Mouse (Mus musculus) regulatory T cell (primary cell): ENCODE results near the gene Gm19935.

ENCODE experiments used
- in situ Hi-C: fragments of 300-600 bp; cut with MboI, MseI; formaldehyde crosslinking; loops from one replicate; pipeline ENCODE4 v1.15.1; 2025; ENCODE audit warnings: high pct_unique_total_duplicates

Gm19935 gene

DNA sequence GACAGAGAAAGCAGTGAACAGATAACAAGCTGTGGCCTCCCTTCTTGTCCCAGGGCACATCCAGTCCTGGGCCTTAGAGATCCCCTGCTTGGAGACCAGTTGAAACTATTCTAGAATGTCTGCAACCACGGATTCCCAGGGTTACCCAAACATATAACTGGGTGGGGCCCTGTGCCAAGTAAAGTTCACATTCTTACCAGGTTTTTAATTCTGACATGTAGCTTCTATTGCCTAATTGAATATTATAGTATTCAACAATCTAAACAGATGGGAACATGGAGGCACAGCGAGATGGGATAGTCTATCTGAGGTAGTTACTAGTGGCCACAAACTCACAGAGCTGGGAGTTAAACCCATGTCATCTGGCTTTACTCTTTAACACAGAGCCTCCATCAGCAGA, at the start of gene Gm19935:
Gene Gm19935, minus strand, starts transcription at position 101 of the 400 bp plus-strand sequence.
- in situ Hi-C loops = loop anchor here (5.0 kb wide), 1 partner anchor 205 kb away; no protein-coding TSS in a partner anchor

- in situ Hi-C loops = no loop called here
Measured at GRCm38 (mm10) chr8:90862038-90862437, 44.8 kb upstream of the Gm19935 start.

GRCm38 (mm10) chr8:90861266-90861944, 44.2 kb upstream of the Gm19935 start:
- in situ Hi-C loops = no loop called here

GRCm38 (mm10) chr8:90858071-90858470, 40.9 kb upstream of the Gm19935 start:
- in situ Hi-C loops = no loop called here

DNA sequence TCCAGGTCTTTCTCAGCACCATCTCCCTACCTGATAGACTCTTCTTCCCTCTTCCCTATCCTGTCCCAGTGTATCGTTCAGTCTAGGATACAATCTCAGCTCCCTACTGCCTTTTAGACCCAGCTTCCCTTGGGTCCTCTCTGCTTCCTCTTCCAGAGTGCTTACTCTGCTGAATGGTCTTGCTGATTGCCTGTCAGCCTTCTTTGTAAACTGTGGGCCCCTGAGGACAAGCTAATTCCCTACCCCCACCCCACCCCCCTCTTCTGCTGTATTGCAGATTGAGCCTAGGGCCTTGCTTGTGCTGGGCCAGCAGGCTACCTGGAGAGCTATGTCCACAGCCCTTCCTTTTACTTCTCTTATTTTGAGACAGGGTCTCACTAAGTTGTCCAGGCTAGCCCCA, 39.8 kb upstream of the Gm19935 start:
- in situ Hi-C loops = no loop called here

DNA sequence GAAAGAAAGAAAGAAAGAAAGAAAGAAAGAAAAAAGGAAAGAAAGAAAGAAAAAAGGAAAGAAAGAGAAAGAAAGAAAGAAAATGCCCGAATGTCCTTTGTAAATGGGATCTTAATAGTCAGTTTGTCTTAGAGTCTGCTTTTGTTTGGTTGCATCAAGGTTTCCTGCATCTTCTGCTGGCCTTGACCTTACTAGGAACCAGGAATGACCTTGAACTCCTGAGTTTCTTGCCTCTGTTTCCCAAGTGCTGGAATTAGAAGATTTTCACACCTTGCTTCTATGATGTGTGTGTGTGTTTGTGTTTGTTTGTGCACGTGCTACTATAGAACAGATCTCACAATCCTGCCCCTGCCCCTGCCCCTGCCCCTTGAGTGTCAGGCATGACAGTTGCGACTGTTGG, 39.0 kb upstream of the Gm19935 start:
- in situ Hi-C loops = no loop called here

- in situ Hi-C loops = no loop called here
Measured at GRCm38 (mm10) chr8:90854671-90855161, 37.5 kb upstream of the Gm19935 start.

GRCm38 (mm10) chr8:90853971-90854670, 36.9 kb upstream of the Gm19935 start:
- in situ Hi-C loops = no loop called here

DNA sequence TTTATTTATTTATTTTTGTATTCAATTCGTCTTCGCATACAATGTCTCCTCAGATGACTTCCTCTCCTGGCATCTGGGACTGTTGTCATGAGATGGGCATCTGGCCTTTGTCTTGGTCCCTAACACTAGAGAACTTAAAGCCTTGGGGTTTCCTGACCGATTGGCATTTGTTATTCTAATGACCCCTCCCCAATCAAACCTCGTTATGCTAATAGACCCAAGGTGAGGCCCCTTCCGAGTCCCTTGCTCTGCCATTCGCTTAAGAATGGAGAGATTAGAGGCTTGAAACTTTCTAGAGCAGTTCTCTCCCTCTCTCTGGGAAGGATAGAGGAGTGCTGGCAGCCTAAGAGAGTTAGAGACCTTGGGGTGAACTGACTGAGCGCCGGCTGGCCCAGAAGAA, 34.4 kb upstream of the Gm19935 start:
- in situ Hi-C loops = no loop called here

- in situ Hi-C loops = no loop called here
Measured at GRCm38 (mm10) chr8:90849462-90850050, 32.4 kb upstream of the Gm19935 start.

DNA sequence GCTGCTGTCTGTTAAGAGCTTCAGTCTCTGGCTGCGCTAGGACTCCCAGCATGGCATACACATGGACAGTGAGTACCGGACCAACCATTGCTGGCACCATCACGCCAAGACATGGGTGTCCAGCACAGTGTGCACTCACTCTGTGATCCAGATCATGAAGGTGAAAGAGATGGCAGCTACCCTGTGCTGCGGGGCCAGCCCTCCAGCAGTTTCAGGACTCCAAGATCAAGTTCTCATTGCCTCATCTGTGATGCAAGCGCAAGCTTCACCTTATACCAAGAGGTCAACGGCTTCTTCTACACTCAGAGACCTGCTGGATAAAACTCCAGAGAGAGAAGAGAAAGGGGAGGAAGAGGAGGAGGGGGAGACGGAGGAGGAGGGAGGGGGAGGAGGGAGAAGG, 30.8 kb upstream of the Gm19935 start:
- in situ Hi-C loops = no loop called here

GRCm38 (mm10) chr8:90844179-90844967, 27.2 kb upstream of the Gm19935 start:
- in situ Hi-C loops = no loop called here

GRCm38 (mm10) chr8:90843127-90843526, 25.9 kb upstream of the Gm19935 start:
- in situ Hi-C loops = no loop called here

DNA sequence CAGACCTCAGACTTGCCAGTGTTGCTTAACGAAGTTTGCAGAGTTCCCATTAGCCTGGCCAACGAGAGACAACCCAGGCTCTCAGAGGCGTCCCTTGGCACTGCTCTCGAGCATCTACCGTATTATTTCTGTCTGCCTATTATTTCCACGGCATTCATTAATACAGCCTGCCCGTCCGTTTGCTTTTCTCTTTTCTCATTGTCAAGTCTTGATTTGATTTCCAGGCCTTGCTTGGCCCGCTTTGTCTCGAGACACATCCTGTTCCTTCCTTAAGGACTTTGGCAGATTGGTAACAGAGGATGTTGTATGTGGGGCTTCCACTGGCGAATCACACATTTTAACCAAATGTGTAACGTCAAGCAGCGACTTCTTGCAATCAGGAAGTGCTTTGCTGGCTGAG, 24.1 kb upstream of the Gm19935 start:
- in situ Hi-C loops = no loop called here

DNA sequence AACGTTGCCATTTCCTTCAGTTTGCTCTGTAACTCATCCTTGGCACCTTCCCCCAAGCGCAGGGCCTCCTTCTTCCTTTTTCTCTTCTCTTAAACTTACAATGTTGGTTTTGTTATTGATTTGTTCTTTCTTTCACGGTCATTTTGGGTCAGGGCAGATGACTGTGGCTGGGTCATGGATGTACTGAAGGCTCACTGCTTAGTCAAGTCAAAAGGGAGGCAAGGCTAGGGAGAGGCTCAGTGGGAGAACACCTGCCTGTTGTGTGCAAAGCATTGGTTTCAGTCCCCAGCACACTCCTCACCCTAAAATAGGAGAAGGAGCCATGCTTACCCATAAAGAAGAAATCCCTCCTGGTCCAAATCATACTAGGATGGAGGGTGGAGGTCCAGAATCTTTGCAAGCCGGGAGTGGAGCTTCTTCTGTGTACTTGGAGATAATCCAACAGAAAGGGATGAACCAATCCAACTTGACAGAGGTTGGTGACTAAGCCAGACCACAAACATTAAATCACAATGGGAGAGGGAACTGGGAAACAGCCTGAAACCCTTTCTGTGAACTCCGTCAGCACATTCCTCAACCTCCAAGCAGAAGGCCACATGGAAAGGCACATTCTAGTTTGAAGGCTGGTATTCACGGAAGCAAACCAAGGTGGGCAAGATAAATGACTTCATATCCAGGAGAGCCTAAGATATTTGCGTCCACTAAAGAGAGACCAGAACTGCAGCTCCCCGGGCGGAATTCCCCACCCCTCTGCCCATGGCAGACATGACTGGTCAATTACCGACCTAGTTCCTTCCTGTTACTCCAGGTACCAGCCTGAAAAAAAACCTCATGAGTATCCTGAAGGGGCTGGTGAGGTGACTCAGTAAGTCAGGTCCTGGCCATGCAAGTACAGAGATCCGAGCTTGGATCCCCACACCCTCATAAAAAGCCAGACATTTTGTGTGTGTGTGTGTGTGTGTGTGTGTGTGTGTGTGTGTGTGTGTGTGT, 22.8 kb upstream of the Gm19935 start:
- in situ Hi-C loops = loop anchor here (10.0 kb wide), 1 partner anchor 295 kb away; no protein-coding TSS in a partner anchor

DNA sequence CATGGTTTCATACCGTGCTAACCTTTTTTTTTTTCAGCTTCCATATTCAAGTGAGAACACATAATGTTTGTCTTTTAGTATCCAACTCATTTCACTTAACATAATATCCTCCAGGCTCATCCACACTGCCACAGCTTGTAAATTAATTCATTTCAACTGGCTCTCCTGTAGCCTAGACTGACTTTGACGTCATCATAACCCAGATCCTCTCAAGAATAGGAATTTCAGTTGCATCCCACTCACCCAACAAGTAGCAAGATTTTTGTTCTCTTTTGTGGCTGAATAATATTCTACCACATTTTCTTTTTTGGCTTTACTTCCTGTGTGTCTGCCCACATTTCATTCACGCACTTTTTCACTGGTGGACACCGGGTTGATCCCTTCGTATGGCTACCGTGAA, 20.2 kb upstream of the Gm19935 start:
- in situ Hi-C loops = loop anchor here (10.0 kb wide), 1 partner anchor 297 kb away; no protein-coding TSS in a partner anchor

DNA sequence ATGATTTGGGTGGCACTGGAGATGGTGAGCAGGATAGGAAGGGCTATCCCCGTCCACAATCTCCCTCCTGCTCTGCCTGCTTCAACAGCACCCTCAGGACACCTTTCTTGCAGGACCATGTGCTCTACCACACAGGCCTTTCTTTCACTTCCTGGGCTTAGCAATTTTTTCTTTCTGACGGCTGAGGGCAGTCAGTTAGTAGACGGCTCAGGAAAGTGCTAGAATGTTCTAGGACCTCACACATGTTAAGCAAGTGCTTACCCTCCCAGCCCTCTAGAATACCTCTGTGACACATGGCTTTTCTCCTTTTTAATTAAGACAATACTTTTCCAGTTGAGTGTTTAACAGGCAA, 17.1 kb upstream of the Gm19935 start:
- in situ Hi-C loops = loop anchor here (5.0 to 10.0 kb wide), 2 partner anchors 38 to 301 kb away; no protein-coding TSS in a partner anchor

GRCm38 (mm10) chr8:90833628-90834320, 16.6 kb upstream of the Gm19935 start:
- in situ Hi-C loops = loop anchor here (5.0 to 10.0 kb wide), 2 partner anchors 39 to 301 kb away; no protein-coding TSS in a partner anchor

GRCm38 (mm10) chr8:90832576-90833289, 15.5 kb upstream of the Gm19935 start:
- in situ Hi-C loops = loop anchor here (5.0 to 10.0 kb wide), 2 partner anchors 40 to 302 kb away; no protein-coding TSS in a partner anchor
